Comparison of ENCODE assay signal across 7 mouse cellular contexts in the genomic region with DNA sequence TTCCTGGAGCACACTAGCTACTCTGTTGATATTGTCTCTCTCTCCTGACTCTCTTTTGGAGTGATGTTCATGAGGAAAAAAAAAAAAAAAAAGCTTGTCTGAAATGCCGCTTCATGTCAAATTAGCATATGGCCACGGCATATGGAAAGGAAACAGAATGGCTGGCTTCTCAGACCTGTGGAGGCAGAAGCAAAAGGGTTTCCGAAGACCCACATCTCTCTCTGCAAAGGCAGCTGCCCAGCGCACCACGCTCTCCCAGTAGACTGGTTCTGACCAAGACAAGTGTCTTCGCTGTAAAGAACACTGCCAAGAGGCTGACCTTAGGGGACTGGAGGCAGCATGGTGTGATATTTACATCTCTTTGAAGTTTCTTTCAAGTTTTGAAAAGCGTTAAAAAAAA.
"Had no signal": no experiment of that assay in that cellular context is flagged by ENCODE, and none has a peak within 500 bp of the region (broad histone marks: within the 10 kb centered on the region; RNA-seq: fewer than 3 reads in every experiment).

No protein-coding gene starts in this region.

- ATAC-seq: liver, embryonic 12.5 days had no signal

- DNase-seq: kidney, postnatal 10 days; kidney, postnatal 4 days; lung, embryonic 14.5 days; lung, postnatal 10 days; lung, postnatal 4 days; thymus, postnatal 4 days had no signal
